Mouse (Mus musculus): ENCODE measurements at regions not wholly inside any gene's neighbourhood (a gene's known extent, or its start where the extent isn't known, plus 50 kb on each side); places are given as distances from the start of the nearest gene placed in this dataset.

- no peak for DNase-seq (ENCODE audit: low spot score)
Observed at GRCm38 (mm10) chrX:38710660-38711264, 61.7 kb upstream of the 6030498E09Rik start.

- DNase-seq (ENCODE audit: low spot score), result peak; percentile 29
Observed at GRCm38 (mm10) chrX:38711442-38712258, 60.8 kb upstream of the 6030498E09Rik start.
